Mouse (Mus musculus) intestine, postnatal 0 days (tissue): ENCODE measurements around the gene Dtd1. TPM values are rescaled to one million over a fixed set of nuclear protein-coding genes. Genes with fewer than 3 reads are reported as not detected.

ENCODE experiments used
- ATAC-seq: fragments of 200-750 bp; cut with Nextera tagmentation; 2 replicates; pipeline ENCODE4 v1.8.0; 2017; ENCODE audit warnings: mild to moderate bottlenecking, moderate TSS enrichment, moderate library complexity
- H3K27ac ChIP-seq: fragments of 300-500 bp; sonication (generic); 2 replicates; pipeline ENCODE4 v1.5.1; 2014; ENCODE audit warnings: mild to moderate bottlenecking, low read depth, low read length, moderate library complexity
- H3K27me3 ChIP-seq: fragments of 300-500 bp; sonication (generic); replicated peaks from 2 replicates; pipeline ENCODE4 v1.6.1; 2014; ENCODE audit warnings: low read length, mixed read lengths; ENCODE audit not compliant: control insufficient read depth, insufficient read depth
- H3K36me3 ChIP-seq: fragments of 300-500 bp; sonication (generic); 2 replicates; pipeline ENCODE4 v1.6.1; 2014; ENCODE audit warnings: mild to moderate bottlenecking, moderate library complexity; ENCODE audit not compliant: control insufficient read depth, insufficient read depth
- H3K4me1 ChIP-seq: fragments of 300-500 bp; sonication (generic); replicated peaks from 2 replicates; pipeline ENCODE4 v1.6.1; 2014; ENCODE audit warnings: antibody characterized with exemption, low read length, mixed read lengths; ENCODE audit not compliant: control insufficient read depth, insufficient read depth
- H3K4me2 ChIP-seq: fragments of 300-500 bp; sonication (generic); replicated peaks from 2 replicates; pipeline ENCODE4 v1.6.1; 2014; ENCODE audit warnings: low read depth, mild to moderate bottlenecking, moderate library complexity
- H3K4me3 ChIP-seq: fragments of 300-500 bp; sonication (generic); 2 replicates; pipeline ENCODE4 v1.5.1; 2014; ENCODE audit warnings: low read depth, low read length
- H3K9ac ChIP-seq: fragments of 300-500 bp; sonication (generic); 2 replicates; pipeline ENCODE4 v1.6.1; 2014; ENCODE audit warnings: mild to moderate bottlenecking, low read depth, low read length
- H3K9me3 ChIP-seq: fragments of 300-500 bp; sonication (generic); 2 replicates; pipeline ENCODE4 v1.6.1; 2016; ENCODE audit warnings: mixed run types; ENCODE audit not compliant: control insufficient read depth
- CTCF ChIP-seq: sonication (generic); IDR thresholded peaks from 2 replicates; pipeline ENCODE4 v1.5.1; 2016; ENCODE audit warnings: low read depth, mild to moderate bottlenecking, control low read depth, antibody characterized with exemption, moderate library complexity
- WGBS: fragments of 180-500 bp; shearing (Covaris S2); extraction: QIAGEN DNeasy Blood & Tissue Kit; methylation state at CpG from one replicate; pipeline ENCODE4 v1.1.7; 2014; 5-methylcytosine and 5-hydroxymethylcytosine counted together
- polyA plus RNA-seq: library from polyadenylated mRNA; unstranded; fragments of >200 nt; fragmentation: Nextera tagmentation; extraction: Ambion mirVana; gene quantifications from 2 replicates; pipeline ENCODE4 v1.2.1, GENCODE M21; 2015

The Dtd1 gene
- polyA plus RNA-seq, 1 experiment from 2014 or later = 31.6 TPM

- no peak for TF ChIP-seq CTCF
- Histone ChIP-seq H3K4me3 (no peak overlapping the region), H3K9ac (no peak overlapping the region), H3K27me3 (no peaks in the 10 kb centered on the region), H3K4me2 (no peak overlapping the region), H3K4me1 (no peaks in the 10 kb centered on the region), H3K27ac (peak overlapping the region; percentile 41; the same call in 1 of the 2 replicates), H3K36me3 (no peaks in the 10 kb centered on the region), H3K9me3 (no peaks in the 10 kb centered on the region)
- ATAC-seq = peak; percentile 25; the same call in 1 of the 2 replicates
- 71% methylated on average over 7 of the region's 7 CpGs for WGBS
These were observed 170.8 kb downstream of the Dtd1 start for GRCm38 (mm10) chr2:144770452-144770941.

GRCm38 (mm10) chr2:144771841-144772240, 172.1 kb downstream of the Dtd1 start:
- H3K36me3 ChIP-seq = no peaks in the 10 kb centered on the region
- no peak for TF ChIP-seq CTCF

GRCm38 (mm10) chr2:144774636-144775160, 175.0 kb downstream of the Dtd1 start:
- TF ChIP-seq CTCF = no peak
- H3K9ac ChIP-seq = no peak overlapping the region
- H3K27me3 ChIP-seq = no peaks in the 10 kb centered on the region
- no peak overlapping the region for H3K4me3 ChIP-seq
- H3K4me1 ChIP-seq = no peaks in the 10 kb centered on the region
- H3K27ac ChIP-seq = no peak overlapping the region
- H3K9me3 ChIP-seq = no peaks in the 10 kb centered on the region
- ATAC-seq = no peak
- no peak overlapping the region for H3K4me2 ChIP-seq
- no peaks in the 10 kb centered on the region for H3K36me3 ChIP-seq
- 70% methylated on average over 8 of the region's 8 CpGs for WGBS

More at GRCm38 (mm10) chr2:144771841-144772240, 172.1 kb downstream of the Dtd1 start:
- Histone ChIP-seq H3K27ac (no peak overlapping the region), H3K27me3 (no peaks in the 10 kb centered on the region), H3K9me3 (no peaks in the 10 kb centered on the region), H3K4me2 (no peak overlapping the region), H3K4me3 (no peak overlapping the region), H3K9ac (no peak overlapping the region), H3K4me1 (no peaks in the 10 kb centered on the region)
- WGBS = 88% methylated on average over 4 of the region's 4 CpGs
- ATAC-seq = no peak

DNA sequence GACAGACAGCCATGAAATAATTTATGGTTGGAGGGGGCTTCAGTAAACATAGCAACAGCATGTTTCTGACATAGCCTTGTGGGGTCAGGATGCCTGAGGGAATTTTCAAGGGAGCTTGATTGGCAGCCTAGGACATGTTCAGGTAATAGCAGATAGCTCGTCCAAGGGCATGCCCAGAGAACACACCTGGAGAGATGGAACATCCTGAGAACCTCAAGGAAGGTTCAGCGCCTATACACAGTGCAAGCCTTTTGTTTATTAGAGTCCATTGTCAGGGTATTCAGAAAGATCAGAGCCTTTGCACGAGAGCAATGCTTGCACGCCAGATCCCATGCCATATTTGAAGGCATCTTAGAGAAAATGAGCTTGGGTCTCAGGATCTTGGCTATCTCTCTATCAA, 175.9 kb downstream of the Dtd1 start:
- Histone ChIP-seq H3K9ac (no peak overlapping the region), H3K36me3 (no peaks in the 10 kb centered on the region), H3K4me3 (no peak overlapping the region), H3K27me3 (no peaks in the 10 kb centered on the region), H3K9me3 (no peaks in the 10 kb centered on the region), H3K4me2 (no peak overlapping the region), H3K27ac (no peak overlapping the region), H3K4me1 (no peaks in the 10 kb centered on the region)
- ATAC-seq = no peak
- no peak for TF ChIP-seq CTCF
- WGBS = 94% methylated on average over 4 of the region's 4 CpGs

GRCm38 (mm10) chr2:144779263-144779662, 179.6 kb downstream of the Dtd1 start:
- no peaks in the 10 kb centered on the region for H3K36me3 ChIP-seq
- no peak overlapping the region for H3K4me3 ChIP-seq

GRCm38 (mm10) chr2:144780731-144781130, 181.0 kb downstream of the Dtd1 start:
- no peak overlapping the region for H3K27ac ChIP-seq
- H3K27me3 ChIP-seq = no peaks in the 10 kb centered on the region
- H3K4me3 ChIP-seq = no peak overlapping the region
- H3K9ac ChIP-seq = no peak overlapping the region
- H3K9me3 ChIP-seq = no peaks in the 10 kb centered on the region
- H3K36me3 ChIP-seq = no peaks in the 10 kb centered on the region
- H3K4me1 ChIP-seq = no peaks in the 10 kb centered on the region
- ATAC-seq = no peak
- no peak overlapping the region for H3K4me2 ChIP-seq
- WGBS = 34% methylated on average over 5 of the region's 5 CpGs
- no peak for TF ChIP-seq CTCF

More at GRCm38 (mm10) chr2:144779263-144779662, 179.6 kb downstream of the Dtd1 start:
- no peak overlapping the region for H3K27ac ChIP-seq
- no peak for ATAC-seq
- H3K27me3 ChIP-seq = no peaks in the 10 kb centered on the region
- 85% methylated on average over 7 of the region's 7 CpGs for WGBS
- no peak overlapping the region for H3K4me2 ChIP-seq
- H3K9ac ChIP-seq = no peak overlapping the region
- no peak for TF ChIP-seq CTCF
- H3K9me3 ChIP-seq = no peaks in the 10 kb centered on the region
- H3K4me1 ChIP-seq = no peaks in the 10 kb centered on the region
